Mouse (Mus musculus): ENCODE measurements at regions not wholly inside any gene's neighbourhood (a gene's known extent, or its start where the extent isn't known, plus 50 kb on each side); places are given as distances from the start of the nearest gene placed in this dataset.

DNA sequence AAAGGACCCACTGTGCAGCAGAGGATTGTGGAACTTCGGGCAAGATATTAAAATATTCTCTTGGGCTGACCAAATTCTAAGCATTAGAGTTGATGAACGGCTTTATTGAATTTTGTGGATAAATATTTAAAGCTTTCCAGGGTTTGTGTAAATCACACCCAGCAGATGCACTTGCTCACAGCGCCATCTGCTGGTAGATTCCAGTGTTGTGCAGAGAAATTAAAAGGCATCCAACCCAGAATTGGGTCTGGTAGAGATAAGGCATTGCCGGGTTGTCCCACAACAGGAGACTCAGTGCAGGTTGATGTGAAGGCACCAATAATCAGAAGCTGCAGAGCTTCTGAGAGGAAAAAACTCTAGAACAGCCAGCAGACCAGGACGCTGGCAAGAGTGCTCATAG lies 108.7 kb downstream of the Gm19935 start:
- TF ChIP-seq CTCF (IDR thresholded peaks at IDR 0.05; ENCODE audit: low read depth) (peak; percentile 76), EP300 (IDR thresholded peaks at IDR 0.05; ENCODE audit: low read depth) (no peak)
- no peak overlapping the region for H3K4me2 ChIP-seq (ENCODE audit: low read depth, low read length)
- H3K4me3 ChIP-seq (ENCODE audit: low read depth, low read length): no peak overlapping the region
- no peak overlapping the region for H3K9ac ChIP-seq (replicated peaks; ENCODE audit: low read depth, low read length)
- H3K27me3 ChIP-seq (ENCODE audit: control insufficient read depth, insufficient read depth, low read length): no peaks in the 10 kb centered on the region
- 20% methylated on average over 5 of the region's 5 CpGs for WGBS
- no peaks in the 10 kb centered on the region for H3K4me1 ChIP-seq (ENCODE audit: control insufficient read depth, insufficient read depth)
- DNase-seq (ENCODE audit: low spot score): peak; percentile 58
- no peak overlapping the region for H3K27ac ChIP-seq (ENCODE audit: low read depth)
- no peak; the same call in 1 of the 2 replicates for ATAC-seq (ENCODE audit: insufficient read depth, low read depth)
- no peaks in the 10 kb centered on the region for H3K9me3 ChIP-seq (replicated peaks; ENCODE audit: control insufficient read depth, low read length)
- H3K36me3 ChIP-seq (replicated peaks; ENCODE audit: control insufficient read depth, insufficient read depth, low read length): no peaks in the 10 kb centered on the region

DNA sequence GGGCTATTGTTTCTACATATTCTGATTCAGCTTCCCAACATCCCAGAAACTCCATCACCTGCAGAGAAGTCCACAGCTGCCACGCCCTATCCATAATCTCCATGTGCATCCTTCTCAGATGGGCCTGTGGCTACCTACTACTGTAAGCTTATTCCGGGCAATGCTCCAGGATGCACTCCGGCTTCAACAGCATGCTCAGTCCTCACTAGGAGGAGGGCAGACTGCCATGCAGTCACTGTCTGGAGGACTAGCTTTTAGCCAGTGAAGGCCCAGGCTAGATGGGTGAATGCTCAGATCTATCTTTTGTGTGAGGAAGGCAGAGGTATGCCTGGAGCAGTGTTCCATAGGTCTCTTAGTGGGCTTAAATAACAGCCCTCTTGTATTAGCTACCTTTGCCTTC lies 124.7 kb downstream of the Gm19935 start:
- H3K4me1 ChIP-seq (ENCODE audit: control insufficient read depth, insufficient read depth): no peaks in the 10 kb centered on the region
- no peak for TF ChIP-seq CTCF (IDR thresholded peaks at IDR 0.05; ENCODE audit: low read depth)
- no peak for TF ChIP-seq EP300 (IDR thresholded peaks at IDR 0.05; ENCODE audit: low read depth)
- no peak overlapping the region for H3K27ac ChIP-seq (ENCODE audit: low read depth)
- no peak overlapping the region for H3K9ac ChIP-seq (replicated peaks; ENCODE audit: low read depth, low read length)
- H3K36me3 ChIP-seq (replicated peaks; ENCODE audit: control insufficient read depth, insufficient read depth, low read length): no peaks in the 10 kb centered on the region
- H3K4me3 ChIP-seq (ENCODE audit: low read depth, low read length): no peak overlapping the region
- ATAC-seq (ENCODE audit: insufficient read depth, low read depth): no peak
- H3K4me2 ChIP-seq (ENCODE audit: low read depth, low read length): no peak overlapping the region
- no peaks in the 10 kb centered on the region for H3K27me3 ChIP-seq (ENCODE audit: control insufficient read depth, insufficient read depth, low read length)
- no peaks in the 10 kb centered on the region for H3K9me3 ChIP-seq (replicated peaks; ENCODE audit: control insufficient read depth, low read length)
- 80% methylated on average over 3 of the region's 3 CpGs for WGBS
- DNase-seq (ENCODE audit: low spot score): no peak

DNA sequence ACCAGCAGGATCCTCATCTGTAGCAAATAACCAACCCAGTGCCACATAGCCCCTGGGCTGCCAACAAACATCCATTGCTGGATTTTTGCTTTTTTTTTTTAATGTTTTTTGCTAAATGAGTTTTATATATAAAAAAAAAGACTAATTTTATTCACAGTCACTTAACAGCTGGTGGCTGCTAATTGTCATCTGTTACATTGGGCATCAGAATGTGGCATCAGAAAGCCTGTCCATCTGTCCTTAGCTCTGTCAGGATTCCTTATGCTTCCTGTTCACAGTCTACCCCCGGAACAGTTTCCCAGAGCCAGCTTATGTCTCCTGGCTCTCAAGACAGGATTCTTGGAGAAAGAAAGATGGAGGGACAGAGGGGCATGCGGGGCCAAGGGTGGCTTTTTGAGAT lies 132.1 kb downstream of the Gm19935 start:
- Histone ChIP-seq H3K9ac (replicated peaks; ENCODE audit: low read depth, low read length) (no peak overlapping the region), H3K27me3 (ENCODE audit: control insufficient read depth, insufficient read depth, low read length) (no peaks in the 10 kb centered on the region), H3K4me3 (ENCODE audit: low read depth, low read length) (no peak overlapping the region), H3K36me3 (replicated peaks; ENCODE audit: control insufficient read depth, insufficient read depth, low read length) (no peaks in the 10 kb centered on the region), H3K9me3 (replicated peaks; ENCODE audit: control insufficient read depth, low read length) (no peaks in the 10 kb centered on the region), H3K27ac (ENCODE audit: low read depth) (no peak overlapping the region), H3K4me1 (ENCODE audit: control insufficient read depth, insufficient read depth) (no peaks in the 10 kb centered on the region), H3K4me2 (ENCODE audit: low read depth, low read length) (no peak overlapping the region)
- DNase-seq (ENCODE audit: low spot score) (no peak), ATAC-seq (ENCODE audit: insufficient read depth, low read depth) (no peak)
- TF ChIP-seq CTCF (IDR thresholded peaks at IDR 0.05; ENCODE audit: low read depth) (no peak), EP300 (IDR thresholded peaks at IDR 0.05; ENCODE audit: low read depth) (no peak)
- 92% methylated on average over 2 of the region's 2 CpGs for WGBS

DNA sequence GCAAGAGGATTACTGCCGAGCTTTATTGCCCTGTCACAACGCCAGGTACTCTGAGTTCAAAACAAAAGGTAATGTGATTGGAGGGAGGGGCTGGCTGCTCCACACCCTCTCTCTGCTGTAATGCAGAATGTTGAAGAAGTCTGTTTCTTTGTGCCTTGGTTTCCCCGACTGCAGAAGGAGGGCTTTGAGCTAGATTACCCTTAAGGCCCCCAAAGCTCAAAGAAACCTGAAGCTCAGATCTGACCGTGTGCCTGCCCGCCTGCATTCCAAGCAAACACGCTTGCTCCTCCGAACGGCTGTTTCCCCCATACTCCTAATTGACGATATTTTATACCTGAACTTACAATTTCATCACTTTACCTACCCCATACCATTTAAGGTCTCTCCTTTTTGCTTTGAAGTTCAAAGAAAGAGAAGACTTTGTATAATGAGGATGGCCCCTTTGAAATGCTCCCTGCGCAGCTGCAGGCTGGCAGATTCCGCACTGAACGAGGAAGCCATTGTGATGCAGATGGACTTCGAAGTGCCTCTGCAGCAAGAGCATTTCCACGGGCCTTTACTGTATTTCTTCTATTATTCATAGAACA lies 146.6 kb downstream of the Gm19935 start:
- Histone ChIP-seq H3K4me2 (ENCODE audit: low read depth, low read length) (peak overlapping the region; percentile 62), H3K27me3 (ENCODE audit: control insufficient read depth, insufficient read depth, low read length) (no peaks in the 10 kb centered on the region), H3K9ac (replicated peaks; ENCODE audit: low read depth, low read length) (0 out of 2 replicates have a peak overlapping the region, but pooled peaks have one; percentile 15), H3K4me1 (ENCODE audit: control insufficient read depth, insufficient read depth) (0 out of 2 replicates have a peak, but pooled peaks cover 5% of the 10 kb centered on the region), H3K9me3 (replicated peaks; ENCODE audit: control insufficient read depth, low read length) (no peaks in the 10 kb centered on the region), H3K36me3 (replicated peaks; ENCODE audit: control insufficient read depth, insufficient read depth, low read length) (no peaks in the 10 kb centered on the region), H3K27ac (ENCODE audit: low read depth) (no peak overlapping the region), H3K4me3 (ENCODE audit: low read depth, low read length) (peak overlapping the region; percentile 39)
- TF ChIP-seq CTCF (IDR thresholded peaks at IDR 0.05; ENCODE audit: low read depth): no peak
- TF ChIP-seq EP300 (IDR thresholded peaks at IDR 0.05; ENCODE audit: low read depth): no peak
- ATAC-seq (ENCODE audit: insufficient read depth, low read depth): no peak
- no peak for DNase-seq (ENCODE audit: low spot score)
- WGBS: 5% methylated on average over 14 of the region's 14 CpGs

DNA sequence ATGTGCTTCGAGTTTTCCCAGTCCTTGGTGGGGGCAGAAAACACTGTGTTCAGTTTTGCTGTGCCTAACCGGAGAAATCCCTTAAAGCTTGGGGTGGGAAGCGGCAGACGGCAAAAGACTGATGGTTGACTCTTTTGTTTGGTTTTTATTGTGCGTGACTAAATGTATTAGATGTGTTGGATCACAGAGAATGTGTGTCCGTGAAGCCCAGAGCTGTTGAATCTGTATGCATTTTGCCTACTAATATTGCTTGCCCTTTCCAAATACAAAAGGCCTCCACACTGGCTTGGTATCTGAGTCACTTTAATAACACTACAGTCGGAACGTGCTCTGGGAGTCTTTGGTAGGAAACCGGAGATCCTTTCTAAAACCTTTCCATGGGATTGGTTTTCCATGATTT lies 147.8 kb downstream of the Gm19935 start:
- no peak overlapping the region for H3K27ac ChIP-seq (ENCODE audit: low read depth)
- 84% methylated on average over 9 of the region's 9 CpGs for WGBS
- H3K9ac ChIP-seq (replicated peaks; ENCODE audit: low read depth, low read length): no peak overlapping the region
- H3K4me3 ChIP-seq (ENCODE audit: low read depth, low read length): no peak overlapping the region
- ATAC-seq (ENCODE audit: insufficient read depth, low read depth) (no peak), DNase-seq (ENCODE audit: low spot score) (no peak)
- no peaks in the 10 kb centered on the region for H3K36me3 ChIP-seq (replicated peaks; ENCODE audit: control insufficient read depth, insufficient read depth, low read length)
- TF ChIP-seq CTCF (IDR thresholded peaks at IDR 0.05; ENCODE audit: low read depth): no peak
- TF ChIP-seq EP300 (IDR thresholded peaks at IDR 0.05; ENCODE audit: low read depth): no peak
- H3K9me3 ChIP-seq (replicated peaks; ENCODE audit: control insufficient read depth, low read length): no peaks in the 10 kb centered on the region
- no peaks in the 10 kb centered on the region for H3K27me3 ChIP-seq (ENCODE audit: control insufficient read depth, insufficient read depth, low read length)
- 0 out of 2 replicates have a peak, but pooled peaks cover 5% of the 10 kb centered on the region for H3K4me1 ChIP-seq (ENCODE audit: control insufficient read depth, insufficient read depth)
- H3K4me2 ChIP-seq (ENCODE audit: low read depth, low read length): no peak overlapping the region

DNA sequence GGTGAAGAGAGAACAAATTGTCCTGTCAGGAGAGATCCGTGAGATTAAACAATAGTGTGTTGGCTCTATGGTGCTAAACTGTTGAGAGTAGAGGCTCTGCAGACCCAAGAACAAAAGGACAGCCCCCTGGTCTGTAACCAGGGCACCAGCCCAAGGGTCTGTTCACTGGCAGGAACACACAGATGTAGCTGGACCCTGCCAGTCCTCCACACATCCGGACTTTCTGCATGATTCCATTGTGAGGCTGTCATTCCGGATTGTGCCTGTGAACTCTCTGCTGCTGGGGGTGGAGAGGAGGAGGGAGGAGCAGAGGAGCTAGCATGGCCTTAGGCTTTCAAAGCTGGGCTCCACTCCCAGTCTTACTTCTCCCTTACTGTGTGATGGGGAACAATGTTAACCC lies 158.1 kb downstream of the Gm19935 start:
- no peak overlapping the region for H3K4me3 ChIP-seq (ENCODE audit: low read depth, low read length)
- DNase-seq (ENCODE audit: low spot score) (no peak), ATAC-seq (ENCODE audit: insufficient read depth, low read depth) (peak; percentile 20; the same call in 1 of the 2 replicates)
- peaks cover 13% of the 10 kb centered on the region; the same call in 1 of the 2 replicates for H3K4me1 ChIP-seq (ENCODE audit: control insufficient read depth, insufficient read depth)
- peaks cover 8% of the 10 kb centered on the region; the same call in 1 of the 2 replicates for H3K9me3 ChIP-seq (replicated peaks; ENCODE audit: control insufficient read depth, low read length)
- H3K4me2 ChIP-seq (ENCODE audit: low read depth, low read length): no peak overlapping the region
- H3K9ac ChIP-seq (replicated peaks; ENCODE audit: low read depth, low read length): no peak overlapping the region
- H3K36me3 ChIP-seq (replicated peaks; ENCODE audit: control insufficient read depth, insufficient read depth, low read length): no peaks in the 10 kb centered on the region
- 12% methylated on average over 3 of the region's 3 CpGs for WGBS
- no peaks in the 10 kb centered on the region for H3K27me3 ChIP-seq (ENCODE audit: control insufficient read depth, insufficient read depth, low read length)
- no peak for TF ChIP-seq CTCF (IDR thresholded peaks at IDR 0.05; ENCODE audit: low read depth)
- no peak for TF ChIP-seq EP300 (IDR thresholded peaks at IDR 0.05; ENCODE audit: low read depth)
- no peak overlapping the region for H3K27ac ChIP-seq (ENCODE audit: low read depth)

Measured in heart, postnatal 0 days (tissue).